Mouse (Mus musculus): ENCODE results near the gene Pkp1. TPM values are rescaled to one million over a fixed set of nuclear protein-coding genes. Genes with fewer than 3 reads are reported as not detected.

Pkp1 gene
- total and polyA plus RNA-seq, 3 experiments: not detected

GRCm38 (mm10) chr1:135839065-135839464 is 79.9 kb downstream of the Pkp1 start:
- no peak for TF ChIP-seq ETS1 (IDR thresholded peaks at IDR 0.05; ENCODE audit: low read depth, low read length)
- no peak for TF ChIP-seq POLR2A (IDR thresholded peaks at IDR 0.05; ENCODE audit: control insufficient read depth in 1 of 2, insufficient read depth in 1 of 2, low read depth in 1 of 2, low read length in 2 of 2, poor library complexity in 1 of 2)
- TF ChIP-seq KAT2A (conservative IDR thresholded peaks at IDR 0.05; ENCODE audit: low read depth, low read length): no peak
- no peak for TF ChIP-seq ZKSCAN1 (IDR thresholded peaks at IDR 0.05; ENCODE audit: low read depth, low read length)
- TF ChIP-seq ZC3H11A (IDR thresholded peaks at IDR 0.05; ENCODE audit: low read depth, low read length): no peak
- no peak for TF ChIP-seq MAX (IDR thresholded peaks at IDR 0.05; ENCODE audit: low read length)
- no peak for TF ChIP-seq MAFK (IDR thresholded peaks at IDR 0.05; ENCODE audit: borderline replicate concordance, low read depth, low read length)
- no peak for TF ChIP-seq USF1 (IDR thresholded peaks at IDR 0.05; ENCODE audit: low read depth, low read length)
- TF ChIP-seq GATA1 (IDR thresholded peaks at IDR 0.05; ENCODE audit: low read depth, low read length): no peak
- no peak for TF ChIP-seq GABPA (IDR thresholded peaks at IDR 0.05; ENCODE audit: low read depth, low read length)
- Histone ChIP-seq H3K79me2 (ENCODE audit: control insufficient read depth, insufficient read depth, low read length, poor library complexity) (no peaks in the 10 kb centered on the region), H3K4me3 (ENCODE audit: control insufficient read depth in 1 of 2, insufficient read depth in 1 of 2, low read depth in 2 of 2, low read length in 2 of 2) (no peak overlapping the region), H3K36me3 (ENCODE audit: control insufficient read depth in 1 of 2, insufficient read depth in 2 of 2, low read length in 2 of 2) (no peaks in the 10 kb centered on the region), H3K27ac (ENCODE audit: control insufficient read depth, low read depth, low read length) (no peak overlapping the region), H3K9me3 (replicated peaks; ENCODE audit: insufficient read depth, low read length) (no peaks in the 10 kb centered on the region), H3K9ac (ENCODE audit: control insufficient read depth, low read depth, low read length, poor library complexity, severe bottlenecking) (no peak overlapping the region), H3K27me3 (ENCODE audit: control insufficient read depth in 1 of 2, insufficient read depth in 2 of 2, low read length in 2 of 2) (peaks cover 0 to 4% of the 10 kb centered on the region in 2 experiments; a peak in 3 of 4 replicates), H3K4me1 (ENCODE audit: control insufficient read depth in 1 of 2, insufficient read depth in 2 of 2, low read length in 2 of 2) (no peaks in the 10 kb centered on the region)
- DNase-seq (ENCODE audit: low read depth, low spot score): no peak

- Histone ChIP-seq H3K27ac (ENCODE audit: control insufficient read depth, low read depth, low read length) (no peak overlapping the region), H3K9me3 (replicated peaks; ENCODE audit: insufficient read depth, low read length) (no peaks in the 10 kb centered on the region), H3K27me3 (ENCODE audit: control insufficient read depth in 1 of 2, insufficient read depth in 2 of 2, low read length in 2 of 2) (peaks cover 0 to 4% of the 10 kb centered on the region in 2 experiments; a peak in 3 of 4 replicates), H3K79me2 (ENCODE audit: control insufficient read depth, insufficient read depth, low read length, poor library complexity) (no peaks in the 10 kb centered on the region), H3K4me3 (ENCODE audit: control insufficient read depth in 1 of 2, insufficient read depth in 1 of 2, low read depth in 2 of 2, low read length in 2 of 2) (no peak overlapping the region), H3K9ac (ENCODE audit: control insufficient read depth, low read depth, low read length, poor library complexity, severe bottlenecking) (no peak overlapping the region), H3K4me1 (ENCODE audit: control insufficient read depth in 1 of 2, insufficient read depth in 2 of 2, low read length in 2 of 2) (no peaks in the 10 kb centered on the region), H3K36me3 (ENCODE audit: control insufficient read depth in 1 of 2, insufficient read depth in 2 of 2, low read length in 2 of 2) (no peaks in the 10 kb centered on the region)
- no peak for TF ChIP-seq KAT2A (conservative IDR thresholded peaks at IDR 0.05; ENCODE audit: low read depth, low read length)
- no peak for TF ChIP-seq SMC3 (IDR thresholded peaks at IDR 0.05; ENCODE audit: low read depth, low read length)
- no peak for TF ChIP-seq POLR2A (IDR thresholded peaks at IDR 0.05; ENCODE audit: control insufficient read depth in 1 of 2, insufficient read depth in 1 of 2, low read depth in 1 of 2, low read length in 2 of 2, poor library complexity in 1 of 2)
- no peak for TF ChIP-seq TAL1 (IDR thresholded peaks at IDR 0.05; ENCODE audit: low read length)
- no peak for TF ChIP-seq GABPA (IDR thresholded peaks at IDR 0.05; ENCODE audit: low read depth, low read length)
- TF ChIP-seq MAZ (IDR thresholded peaks at IDR 0.05; ENCODE audit: low read depth, low read length): no peak
- TF ChIP-seq CHD2 (IDR thresholded peaks at IDR 0.05; ENCODE audit: low read length): no peak
- no peak for TF ChIP-seq CHD1 (IDR thresholded peaks at IDR 0.05; ENCODE audit: low read depth, low read length)
- no peak for TF ChIP-seq MEF2A (IDR thresholded peaks at IDR 0.05; ENCODE audit: extremely low read depth, insufficient replicate concordance, low read depth, low read length, poor library complexity, severe bottlenecking)
- TF ChIP-seq JUND (IDR thresholded peaks at IDR 0.05; ENCODE audit: low read depth, low read length): no peak
- no peak for TF ChIP-seq HCFC1 (IDR thresholded peaks at IDR 0.05; ENCODE audit: low read depth, low read length)
- TF ChIP-seq ELF1 (IDR thresholded peaks at IDR 0.05; ENCODE audit: low read depth, low read length): no peak
- no peak for TF ChIP-seq EP300 (IDR thresholded peaks at IDR 0.05; ENCODE audit: low read depth in 1 of 2, low read length in 2 of 2)
- no peak for TF ChIP-seq TBP (IDR thresholded peaks at IDR 0.05; ENCODE audit: low read depth, low read length)
- TF ChIP-seq POLR2AphosphoS2 (IDR thresholded peaks at IDR 0.05; ENCODE audit: low read length): no peak
- TF ChIP-seq GATA1 (IDR thresholded peaks at IDR 0.05; ENCODE audit: low read depth, low read length): no peak
- no peak for TF ChIP-seq USF1 (IDR thresholded peaks at IDR 0.05; ENCODE audit: low read depth, low read length)
- no peak for TF ChIP-seq USF2 (IDR thresholded peaks at IDR 0.05; ENCODE audit: borderline replicate concordance in 1 of 2, insufficient read depth in 1 of 2, low read depth in 1 of 2, low read length in 2 of 2)
- DNase-seq (ENCODE audit: low read depth, low spot score): no peak
Observed at GRCm38 (mm10) chr1:135838626-135839025, 80.4 kb downstream of the Pkp1 start.
